Mouse (Mus musculus) forebrain, embryonic 12.5 days (tissue): ENCODE data around the gene Cbln4. TPM values are rescaled to one million over a fixed set of nuclear protein-coding genes. Genes with fewer than 3 reads are reported as not detected.

ENCODE experiments used
- ATAC-seq: fragments of 200-750 bp; cut with Nextera tagmentation; 2 replicates; pipeline ENCODE4 v1.8.0; 2017; ENCODE audit warnings: moderate TSS enrichment; ENCODE audit not compliant: low FRiP score
- H3K27ac ChIP-seq: fragments of 300-500 bp; sonication (generic); 2 replicates; pipeline ENCODE4 v1.5.1; 2016; ENCODE audit warnings: mild to moderate bottlenecking
- H3K27me3 ChIP-seq: fragments of 300-500 bp; sonication (generic); 2 replicates; pipeline ENCODE4 v1.6.1; 2016; ENCODE audit warnings: mild to moderate bottlenecking
- H3K36me3 ChIP-seq: fragments of 300-500 bp; sonication (generic); replicated peaks from 2 replicates; pipeline ENCODE4 v1.6.1; 2016; ENCODE audit warnings: mild to moderate bottlenecking
- H3K4me1 ChIP-seq: fragments of 300-500 bp; sonication (generic); 2 replicates; pipeline ENCODE4 v1.6.1; 2016
- H3K4me2 ChIP-seq: fragments of 300-500 bp; sonication (generic); 2 replicates; pipeline ENCODE4 v1.6.1; 2016; ENCODE audit warnings: mild to moderate bottlenecking, moderate library complexity
- H3K4me3 ChIP-seq: fragments of 300-500 bp; sonication (generic); replicated peaks from 2 replicates; pipeline ENCODE4 v1.5.1; 2016; ENCODE audit warnings: mild to moderate bottlenecking
- H3K9ac ChIP-seq: fragments of 300-500 bp; sonication (generic); 2 replicates; pipeline ENCODE4 v1.6.1; 2016; ENCODE audit warnings: mild to moderate bottlenecking
- H3K9me3 ChIP-seq: fragments of 300-500 bp; sonication (generic); 2 replicates; pipeline ENCODE4 v1.6.1; 2016
- WGBS: fragments of 180-500 bp; shearing (Covaris S2); methylation state at CpG from one replicate; pipeline ENCODE4 v1.1.7; 2016; 5-methylcytosine and 5-hydroxymethylcytosine counted together
- polyA plus RNA-seq: library from polyadenylated mRNA; unstranded; fragments of >200 nt; fragmentation: Nextera tagmentation; extraction: Ambion mirVana; gene quantifications from 2 replicates; pipeline ENCODE4 v1.2.1, GENCODE M21; 2016

The Cbln4 gene
- polyA plus RNA-seq, 1 experiment from 2014 or later, result 3.9 TPM

DNA sequence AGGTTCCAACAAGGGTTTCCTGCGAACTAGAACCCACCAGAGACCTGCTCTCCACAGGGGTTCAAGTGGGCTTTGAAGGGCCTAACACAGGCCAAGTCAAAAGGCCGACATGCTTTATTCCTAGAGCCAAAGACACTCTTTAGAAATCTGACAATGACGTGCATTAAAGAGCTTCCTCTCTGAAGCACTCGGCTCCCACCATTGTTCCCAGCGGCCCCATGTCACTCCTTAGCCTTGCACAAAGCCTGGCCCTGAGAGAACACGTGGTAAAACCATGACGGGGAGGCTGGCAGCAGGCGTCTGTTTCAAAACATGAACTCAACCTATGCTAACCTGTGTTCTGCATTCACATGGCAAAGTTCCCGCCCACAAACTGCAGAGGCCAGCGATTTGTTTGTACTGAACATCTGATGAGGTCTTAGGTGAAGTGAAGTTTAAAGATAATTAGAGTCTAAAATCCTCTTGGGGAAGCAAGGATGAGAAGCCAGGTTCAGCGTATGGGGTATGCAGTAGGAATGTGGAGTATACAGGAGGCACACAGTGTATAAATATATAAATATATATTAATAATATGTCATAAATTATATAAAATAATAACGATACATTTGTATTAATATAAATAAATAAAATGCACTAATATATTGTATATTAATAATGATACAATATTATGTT is 17.7 kb downstream of the Cbln4 start:
- 25% methylated on average over 12 of the region's 12 CpGs for WGBS

DNA sequence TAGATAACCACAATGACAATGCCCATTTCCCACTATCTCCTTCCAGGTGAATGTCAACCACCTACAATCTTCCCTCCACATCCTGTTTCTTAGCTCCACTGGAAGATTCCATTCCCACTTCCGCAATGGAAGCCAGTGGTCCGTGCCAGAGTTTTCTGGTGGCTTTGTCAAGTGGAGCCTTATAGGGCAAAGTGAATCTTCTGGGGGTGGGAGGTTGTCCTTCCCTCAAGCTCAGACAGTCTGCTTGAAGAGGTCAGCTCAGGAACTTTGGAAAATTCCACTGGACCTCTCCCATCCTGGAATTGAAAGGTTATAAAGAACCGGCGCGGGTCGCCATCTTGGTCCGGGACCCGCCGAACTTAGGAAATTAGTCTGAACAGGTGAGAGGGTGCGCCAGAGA is 36.5 kb downstream of the Cbln4 start:
- Histone ChIP-seq H3K27me3 (no peaks in the 10 kb centered on the region), H3K27ac (no peak overlapping the region), H3K4me3 (no peak overlapping the region), H3K36me3 (no peaks in the 10 kb centered on the region), H3K9ac (no peak overlapping the region), H3K4me1 (no peaks in the 10 kb centered on the region), H3K9me3 (no peaks in the 10 kb centered on the region), H3K4me2 (no peak overlapping the region)
- WGBS, result 98% methylated on average over 10 of the region's 10 CpGs
- no peak for ATAC-seq

More for the DNA sequence above, 17.7 kb downstream of the Cbln4 start:
- no peaks in the 10 kb centered on the region for H3K36me3 ChIP-seq
- peak; percentile 60 for ATAC-seq
- no peaks in the 10 kb centered on the region for H3K9me3 ChIP-seq
- H3K4me1 ChIP-seq, result peaks cover 6% of the 10 kb centered on the region
- no peak overlapping the region for H3K9ac ChIP-seq
- H3K4me2 ChIP-seq, result no peak overlapping the region
- no peak overlapping the region for H3K4me3 ChIP-seq
- peaks cover 19% of the 10 kb centered on the region; the same call in 1 of the 2 replicates for H3K27me3 ChIP-seq
- no peak overlapping the region for H3K27ac ChIP-seq

GRCm38 (mm10) chr2:172005970-172006369 is 37.3 kb downstream of the Cbln4 start:
- Histone ChIP-seq H3K4me2 (no peak overlapping the region), H3K27ac (peak overlapping the region; percentile 5; the same call in 1 of the 2 replicates), H3K9me3 (no peaks in the 10 kb centered on the region), H3K9ac (no peak overlapping the region), H3K4me3 (no peak overlapping the region), H3K27me3 (no peaks in the 10 kb centered on the region), H3K4me1 (no peaks in the 10 kb centered on the region), H3K36me3 (no peaks in the 10 kb centered on the region)
- ATAC-seq, result no peak
- WGBS, result 48% methylated on average over 7 of the region's 7 CpGs

DNA sequence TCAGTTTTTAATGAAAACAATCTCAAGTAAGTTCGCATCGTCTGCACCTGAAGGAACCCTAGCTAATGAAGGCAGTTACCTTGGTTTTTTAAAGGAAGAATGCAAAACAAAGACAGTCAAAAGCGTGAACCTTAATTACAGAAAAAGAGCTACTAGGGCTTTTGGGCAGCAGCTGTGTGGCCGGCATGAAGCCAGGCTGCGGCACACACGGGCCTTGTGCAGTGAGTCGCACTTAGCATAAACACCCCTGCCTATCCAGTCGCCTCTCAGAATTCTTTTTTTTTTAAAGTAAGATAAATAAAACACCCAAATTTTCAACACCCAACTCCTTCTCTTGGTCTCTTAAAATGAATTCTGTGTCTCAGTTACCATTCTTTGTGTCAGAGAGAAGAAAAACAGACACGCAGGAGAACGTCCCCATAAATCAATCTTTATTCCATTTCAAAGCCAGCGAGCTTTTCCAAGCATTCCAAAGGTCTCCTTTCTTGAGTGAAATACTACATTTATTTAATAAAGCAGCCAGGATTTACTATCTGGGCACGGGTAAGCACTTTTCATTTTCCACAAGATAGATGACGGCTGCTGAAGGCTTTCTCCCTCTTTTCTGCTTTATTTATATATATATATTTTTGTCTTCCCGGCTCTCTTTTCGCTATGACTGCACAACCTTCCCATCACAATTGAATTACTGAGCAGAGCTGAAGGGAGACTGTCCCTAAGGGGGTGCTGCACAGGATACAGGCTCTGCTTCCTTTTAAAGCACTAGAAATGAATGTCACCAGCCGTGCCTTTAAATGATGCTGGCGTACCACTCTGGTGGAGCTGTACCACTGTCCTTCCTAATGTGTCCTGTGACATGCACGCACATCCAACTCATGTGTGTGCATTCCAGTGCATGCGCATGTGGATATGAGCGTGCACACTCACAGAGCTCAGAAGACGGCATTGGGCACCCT is 39.0 kb downstream of the Cbln4 start:
- no peak overlapping the region for H3K4me2 ChIP-seq
- no peak for ATAC-seq
- no peak overlapping the region for H3K4me3 ChIP-seq
- H3K9ac ChIP-seq, result no peak overlapping the region
- 80% methylated on average over 21 of the region's 21 CpGs for WGBS
- H3K4me1 ChIP-seq, result peaks cover 5% of the 10 kb centered on the region
- H3K27ac ChIP-seq, result no peak overlapping the region
- no peaks in the 10 kb centered on the region for H3K36me3 ChIP-seq
- H3K27me3 ChIP-seq, result no peaks in the 10 kb centered on the region
- no peaks in the 10 kb centered on the region for H3K9me3 ChIP-seq

GRCm38 (mm10) chr2:171996979-171997686 is 46.1 kb downstream of the Cbln4 start:
- ATAC-seq, result no peak
- H3K4me1 ChIP-seq, result peaks cover 6% of the 10 kb centered on the region
- H3K9me3 ChIP-seq, result no peaks in the 10 kb centered on the region
- no peak overlapping the region for H3K4me2 ChIP-seq
- H3K27ac ChIP-seq, result no peak overlapping the region
- no peak overlapping the region for H3K9ac ChIP-seq
- no peaks in the 10 kb centered on the region for H3K36me3 ChIP-seq
- 67% methylated on average over 6 of the region's 6 CpGs for WGBS
- H3K27me3 ChIP-seq, result no peaks in the 10 kb centered on the region
- H3K4me3 ChIP-seq, result no peak overlapping the region

DNA sequence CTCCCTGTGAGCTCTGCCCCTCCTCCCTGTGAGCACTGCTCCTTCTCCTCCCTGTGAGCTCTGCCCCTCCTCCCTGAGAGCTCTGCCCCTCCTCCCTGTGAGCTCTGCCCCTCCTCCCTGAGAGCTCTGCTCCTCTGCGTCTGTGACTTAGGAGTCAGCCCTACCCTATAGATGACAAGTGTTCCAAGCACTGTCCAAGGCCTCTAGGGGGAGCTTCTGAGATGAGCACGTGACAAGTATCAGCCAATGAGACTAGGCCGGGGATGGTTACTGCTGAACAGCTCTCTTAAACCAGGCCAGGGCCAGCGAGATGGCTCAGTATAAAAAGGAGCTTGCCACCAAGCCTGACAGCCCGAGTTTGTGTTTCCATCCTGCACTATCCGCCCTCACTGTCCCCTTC is 48.4 kb downstream of the Cbln4 start:
- peaks cover 6% of the 10 kb centered on the region for H3K4me1 ChIP-seq
- ATAC-seq, result no peak
- no peak overlapping the region for H3K9ac ChIP-seq
- H3K9me3 ChIP-seq, result no peaks in the 10 kb centered on the region
- no peak overlapping the region for H3K4me3 ChIP-seq
- WGBS, result 73% methylated on average over 6 of the region's 6 CpGs
- H3K36me3 ChIP-seq, result no peaks in the 10 kb centered on the region
- no peak overlapping the region for H3K27ac ChIP-seq
- H3K4me2 ChIP-seq, result no peak overlapping the region
- no peaks in the 10 kb centered on the region for H3K27me3 ChIP-seq

DNA sequence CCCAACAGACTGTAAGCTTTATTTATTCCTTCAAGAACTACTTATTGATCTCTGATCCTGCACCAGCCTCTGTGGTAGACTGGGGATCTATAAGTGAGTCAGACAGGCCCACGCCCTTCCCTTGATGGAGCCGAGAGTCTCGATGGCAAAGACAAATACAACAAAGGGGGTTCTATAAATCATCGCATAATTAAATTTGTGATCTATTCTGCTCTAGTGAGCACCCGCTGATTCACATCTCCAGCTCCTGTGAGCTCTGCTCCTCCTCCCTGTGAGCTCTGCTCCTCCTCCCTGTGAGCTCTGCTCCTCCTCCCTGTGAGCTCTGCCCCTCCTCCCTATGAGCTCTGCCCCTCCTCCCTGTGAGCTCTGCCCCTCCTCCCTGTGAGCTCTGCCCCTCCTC is 49.0 kb downstream of the Cbln4 start:
- Histone ChIP-seq H3K9me3 (no peaks in the 10 kb centered on the region), H3K27ac (no peak overlapping the region), H3K4me3 (no peak overlapping the region), H3K27me3 (no peaks in the 10 kb centered on the region), H3K36me3 (no peaks in the 10 kb centered on the region), H3K4me1 (peaks cover under 1% of the 10 kb centered on the region; the same call in 1 of the 2 replicates), H3K4me2 (no peak overlapping the region), H3K9ac (no peak overlapping the region)
- no peak for ATAC-seq
- WGBS, result 72% methylated on average over 5 of the region's 5 CpGs

- H3K4me2 ChIP-seq, result no peak overlapping the region
- no peak overlapping the region for H3K4me3 ChIP-seq
- no peaks in the 10 kb centered on the region for H3K36me3 ChIP-seq
- H3K27ac ChIP-seq, result no peak overlapping the region
- no peaks in the 10 kb centered on the region for H3K9me3 ChIP-seq
- peak; percentile 44; the same call in 1 of the 2 replicates for ATAC-seq
- no peak overlapping the region for H3K9ac ChIP-seq
- WGBS, result 17% methylated on average over 6 of the region's 6 CpGs
- peaks cover 18% of the 10 kb centered on the region for H3K4me1 ChIP-seq
- peaks cover 16% of the 10 kb centered on the region; the same call in 1 of the 2 replicates for H3K27me3 ChIP-seq
Observed at GRCm38 (mm10) chr2:171986686-171987085, 56.6 kb downstream of the Cbln4 start.

Other genes starting within 250 kb of the Cbln4 start
- 0.09 TPM in 1 of 2 replicates, not detected in the other for gene Mc3r, start 205.0 kb upstream of the Cbln4 start, polyA plus RNA-seq